Mouse (Mus musculus): ENCODE measurements around the gene Btnl4.
"Not testable (repeated sequence)": the region's sequence is repeated elsewhere in the genome, so short reads cannot be mapped to it uniquely, and the experiment has no call there.

The Btnl4 gene

GRCm38 (mm10) chr17:34477238-34478013 is at the start of gene Btnl4:
Gene Btnl4 (minus strand): TSS chr17:34477318.
- DNase-seq (ENCODE audit: inconsistent ontology term): not testable (repeated sequence)

GRCm38 (mm10) chr17:34519001-34519400 is 41.9 kb upstream of the Btnl4 start:
- DNase-seq (ENCODE audit: inconsistent ontology term): no peak

GRCm38 (mm10) chr17:34518571-34518970 is 41.5 kb upstream of the Btnl4 start:
- not testable (repeated sequence) for DNase-seq (ENCODE audit: inconsistent ontology term)

- DNase-seq (ENCODE audit: inconsistent ontology term): no peak
These were observed 40.7 kb upstream of the Btnl4 start for GRCm38 (mm10) chr17:34517795-34518194.

GRCm38 (mm10) chr17:34517252-34517651 is 40.1 kb upstream of the Btnl4 start, which contains the start of gene Btnl6:
Gene Btnl6 (minus strand): TSS chr17:34517352.
- DNase-seq (ENCODE audit: inconsistent ontology term): no peak

- no peak for DNase-seq (ENCODE audit: inconsistent ontology term)
These were observed 39.4 kb upstream of the Btnl4 start for GRCm38 (mm10) chr17:34516514-34516913.

GRCm38 (mm10) chr17:34511723-34512122 is 34.6 kb upstream of the Btnl4 start:
- not testable (repeated sequence) for DNase-seq (ENCODE audit: inconsistent ontology term)

- DNase-seq (ENCODE audit: inconsistent ontology term): no peak
These were observed 30.5 kb upstream of the Btnl4 start for GRCm38 (mm10) chr17:34507591-34507990.

GRCm38 (mm10) chr17:34497726-34498125 is 20.6 kb upstream of the Btnl4 start:
- not testable (repeated sequence) for DNase-seq (ENCODE audit: inconsistent ontology term)

GRCm38 (mm10) chr17:34497319-34497718 is 20.2 kb upstream of the Btnl4 start:
- not testable (repeated sequence) for DNase-seq (ENCODE audit: inconsistent ontology term)

GRCm38 (mm10) chr17:34496539-34496938 is 19.4 kb upstream of the Btnl4 start:
- no peak for DNase-seq (ENCODE audit: inconsistent ontology term)

GRCm38 (mm10) chr17:34495156-34495555 is 18.0 kb upstream of the Btnl4 start:
- DNase-seq (ENCODE audit: inconsistent ontology term): not testable (repeated sequence)

GRCm38 (mm10) chr17:34492796-34493195 is 15.7 kb upstream of the Btnl4 start:
- DNase-seq (ENCODE audit: inconsistent ontology term): no peak

GRCm38 (mm10) chr17:34476427-34476826 is 691 bp downstream of the Btnl4 start:
- no peak for DNase-seq (ENCODE audit: inconsistent ontology term)

- DNase-seq (ENCODE audit: inconsistent ontology term): no peak
These were observed 2.1 kb downstream of the Btnl4 start for GRCm38 (mm10) chr17:34475060-34475459.

- no peak for DNase-seq (ENCODE audit: inconsistent ontology term)
These were observed 6.6 kb downstream of the Btnl4 start for GRCm38 (mm10) chr17:34470491-34470890.

GRCm38 (mm10) chr17:34465906-34466305 is 11.2 kb downstream of the Btnl4 start:
- DNase-seq (ENCODE audit: inconsistent ontology term): not testable (repeated sequence)

GRCm38 (mm10) chr17:34459255-34459654 is 17.9 kb downstream of the Btnl4 start:
- no peak for DNase-seq (ENCODE audit: inconsistent ontology term)

- DNase-seq (ENCODE audit: inconsistent ontology term): no peak
These were observed 19.4 kb downstream of the Btnl4 start for GRCm38 (mm10) chr17:34457668-34458067.

- no peak for DNase-seq (ENCODE audit: inconsistent ontology term)
These were observed 28.6 kb downstream of the Btnl4 start for GRCm38 (mm10) chr17:34448473-34449041.

GRCm38 (mm10) chr17:34441990-34442389 is 35.1 kb downstream of the Btnl4 start:
- DNase-seq (ENCODE audit: inconsistent ontology term): no peak

GRCm38 (mm10) chr17:34439795-34440194 is 37.3 kb downstream of the Btnl4 start:
- DNase-seq (ENCODE audit: inconsistent ontology term): peak; percentile 17

- DNase-seq (ENCODE audit: inconsistent ontology term): peak; percentile 82
These were observed 38.5 kb downstream of the Btnl4 start for GRCm38 (mm10) chr17:34438588-34438987.

All from Muller cell, postnatal 12 days (primary cell).